Mouse (Mus musculus) MEL (cell line): Measurements from ENCODE around the gene Soat1. TPM values are rescaled to one million over a fixed set of nuclear protein-coding genes. Genes with fewer than 3 reads are reported as not detected.

ENCODE experiments used
- DNase-seq: peaks from one replicate; pipeline ENCODE4 v3.0.0; 2011; ENCODE audit warnings: low read depth, low spot score
- H3K27ac ChIP-seq: 2 replicates; pipeline ENCODE4 v1.5.1; 2012; ENCODE audit warnings: low read depth, mild to moderate bottlenecking, control low read depth, low read length, moderate library complexity; ENCODE audit not compliant: control insufficient read depth
- H3K27me3 ChIP-seq, 2 experiments: fragments of 150-350 bp in 1 of 2; sonication (generic) in 1 of 2; 2 replicates each; pipeline ENCODE4 v1.6.1; 2012; ENCODE audit warnings: low read length in 2 of 2, mild to moderate bottlenecking in 2 of 2, improper control_type of control experiment in 1 of 2, moderate library complexity in 1 of 2; ENCODE audit not compliant: insufficient read depth in 2 of 2, control insufficient read depth in 1 of 2
- H3K36me3 ChIP-seq, 2 experiments: 2 replicates each; pipeline ENCODE4 v1.6.1; 2012 to 2014; ENCODE audit warnings: low read length in 2 of 2, improper control_type of control experiment in 1 of 2, inconsistent platforms in 1 of 2, mild to moderate bottlenecking in 1 of 2; ENCODE audit not compliant: insufficient read depth in 2 of 2, control insufficient read depth in 1 of 2
- H3K4me1 ChIP-seq, 2 experiments: fragments of 150-350 bp in 1 of 2; sonication (generic) in 1 of 2; 2 replicates each; pipeline ENCODE4 v1.6.1; 2012; ENCODE audit warnings: low read length in 2 of 2, improper control_type of control experiment in 1 of 2, mild to moderate bottlenecking in 1 of 2; ENCODE audit not compliant: insufficient read depth in 2 of 2, control insufficient read depth in 1 of 2
- H3K4me3 ChIP-seq, 2 experiments: fragments of 150-350 bp in 1 of 2; sonication (generic) in 1 of 2; 2 replicates each; pipeline ENCODE4 v1.5.1; 2012; ENCODE audit warnings: low read depth in 2 of 2, low read length in 2 of 2, mild to moderate bottlenecking in 2 of 2, moderate library complexity in 2 of 2, control low read depth in 1 of 2, improper control_type of control experiment in 1 of 2; ENCODE audit not compliant: control insufficient read depth in 1 of 2, insufficient read depth in 1 of 2
- H3K79me2 ChIP-seq: 2 replicates; pipeline ENCODE4 v1.6.1; 2012; ENCODE audit warnings: mild to moderate bottlenecking, low read length, moderate library complexity; ENCODE audit not compliant: control insufficient read depth, poor library complexity, insufficient read depth
- H3K9ac ChIP-seq: 2 replicates; pipeline ENCODE4 v1.6.1; 2012; ENCODE audit warnings: low read depth, mild to moderate bottlenecking, control low read depth, low read length, moderate library complexity; ENCODE audit not compliant: control insufficient read depth, poor library complexity, severe bottlenecking
- H3K9me3 ChIP-seq: fragments of 150-350 bp; sonication (generic); replicated peaks from 2 replicates; pipeline ENCODE4 v1.6.1; 2012; ENCODE audit warnings: mild to moderate bottlenecking, low read length, improper control_type of control experiment, moderate library complexity; ENCODE audit not compliant: insufficient read depth
- BHLHE40 ChIP-seq: IDR thresholded peaks from 2 replicates; pipeline ENCODE4 v1.6.1; 2012; ENCODE audit warnings: low read depth, mild to moderate bottlenecking, inconsistent platforms, low read length, improper control_type of control experiment, borderline replicate concordance
- CHD1 ChIP-seq: IDR thresholded peaks from 2 replicates; pipeline ENCODE4 v1.6.1; 2012; ENCODE audit warnings: low read depth, mild to moderate bottlenecking, inconsistent platforms, low read length, improper control_type of control experiment
- CTCF ChIP-seq, 3 experiments: IDR thresholded peaks in 2 of 3; conservative IDR thresholded peaks in 1 of 3; 2 replicates each; pipeline ENCODE4 v1.5.1; 2011 to 2012; ENCODE audit warnings: low read length in 3 of 3, low read depth in 2 of 3, mild to moderate bottlenecking in 2 of 3, improper control_type of control experiment in 1 of 3, inconsistent platforms in 1 of 3, mixed read lengths in 1 of 3, moderate library complexity in 1 of 3; ENCODE audit not compliant: control insufficient read depth in 1 of 3, insufficient read depth in 1 of 3, poor library complexity in 1 of 3, severe bottlenecking in 1 of 3
- E2F4 ChIP-seq: IDR thresholded peaks from 2 replicates; pipeline ENCODE4 v1.6.1; 2011; ENCODE audit warnings: low read depth, low read length, improper control_type of control experiment, borderline replicate concordance
- EP300 ChIP-seq, 2 experiments: IDR thresholded peaks; 2 replicates each; pipeline ENCODE4 v1.6.1; 2011; ENCODE audit warnings: improper control_type of control experiment in 2 of 2, low read length in 2 of 2, low read depth in 1 of 2, mild to moderate bottlenecking in 1 of 2
- ETS1 ChIP-seq: IDR thresholded peaks from 2 replicates; pipeline ENCODE4 v1.6.1; 2012; ENCODE audit warnings: low read depth, mild to moderate bottlenecking, inconsistent platforms, low read length, improper control_type of control experiment, moderate library complexity
- GABPA ChIP-seq: IDR thresholded peaks from 2 replicates; pipeline ENCODE4 v1.6.1; 2012; ENCODE audit warnings: low read depth, mild to moderate bottlenecking, inconsistent platforms, low read length, improper control_type of control experiment, moderate library complexity
- GATA1 ChIP-seq: IDR thresholded peaks from 2 replicates; pipeline ENCODE4 v1.6.1; 2011; ENCODE audit warnings: low read depth, low read length, improper control_type of control experiment
- JUND ChIP-seq: IDR thresholded peaks from 2 replicates; pipeline ENCODE4 v1.6.1; 2011; ENCODE audit warnings: low read depth, mild to moderate bottlenecking, improper control_type of control experiment, low read length
- KAT2A ChIP-seq: conservative IDR thresholded peaks from 2 replicates; pipeline ENCODE4 v1.6.1; 2012; ENCODE audit warnings: low read depth, low read length, improper control_type of control experiment, inconsistent platforms
- MAFK ChIP-seq: IDR thresholded peaks from 2 replicates; pipeline ENCODE4 v1.6.1; 2011; ENCODE audit warnings: low read depth, mild to moderate bottlenecking, low read length, improper control_type of control experiment, borderline replicate concordance
- MAX ChIP-seq: IDR thresholded peaks from 2 replicates; pipeline ENCODE4 v1.6.1; 2011; ENCODE audit warnings: low read length, improper control_type of control experiment
- MAZ ChIP-seq: IDR thresholded peaks from 2 replicates; pipeline ENCODE4 v1.6.1; 2012; ENCODE audit warnings: low read depth, mild to moderate bottlenecking, inconsistent platforms, low read length, improper control_type of control experiment
- MXI1 ChIP-seq: IDR thresholded peaks from 2 replicates; pipeline ENCODE4 v1.6.1; 2011; ENCODE audit warnings: mild to moderate bottlenecking, low read depth, low read length, improper control_type of control experiment
- MYB ChIP-seq: IDR thresholded peaks from 2 replicates; pipeline ENCODE4 v1.6.1; 2011; ENCODE audit warnings: mild to moderate bottlenecking, low read depth, low read length, improper control_type of control experiment
- NELFE ChIP-seq: IDR thresholded peaks from 2 replicates; pipeline ENCODE4 v1.6.1; 2011; ENCODE audit warnings: low read depth, low read length, improper control_type of control experiment
- NRF1 ChIP-seq: IDR thresholded peaks from 2 replicates; pipeline ENCODE4 v1.6.1; 2014; ENCODE audit warnings: low read depth, mild to moderate bottlenecking, inconsistent platforms, low read length, improper control_type of control experiment, moderate library complexity; ENCODE audit not compliant: poor library complexity, insufficient read depth, severe bottlenecking
- POLR2AphosphoS2 ChIP-seq: IDR thresholded peaks from 2 replicates; pipeline ENCODE4 v1.6.1; 2011; ENCODE audit warnings: low read length, improper control_type of control experiment
- POLR2AphosphoS5 ChIP-seq: IDR thresholded peaks from 2 replicates; pipeline ENCODE4 v1.6.1; 2012; ENCODE audit warnings: low read depth, borderline replicate concordance, mild to moderate bottlenecking, inconsistent platforms, low read length, moderate library complexity, mixed read lengths
- RAD21 ChIP-seq: IDR thresholded peaks from 2 replicates; pipeline ENCODE4 v1.6.1; 2011; ENCODE audit warnings: mild to moderate bottlenecking, low read depth, low read length, improper control_type of control experiment
- RCOR1 ChIP-seq: IDR thresholded peaks from 2 replicates; pipeline ENCODE4 v1.6.1; 2012; ENCODE audit warnings: low read depth, mild to moderate bottlenecking, inconsistent platforms, low read length, improper control_type of control experiment
- TAL1 ChIP-seq: IDR thresholded peaks from 2 replicates; pipeline ENCODE4 v1.6.1; 2012; ENCODE audit warnings: mild to moderate bottlenecking, inconsistent platforms, low read length, moderate library complexity, mixed read lengths
- TBP ChIP-seq: IDR thresholded peaks from 2 replicates; pipeline ENCODE4 v1.8.0; 2011; ENCODE audit warnings: low read depth, low read length, improper control_type of control experiment
- UBTF ChIP-seq: IDR thresholded peaks from 2 replicates; pipeline ENCODE4 v1.6.1; 2012; ENCODE audit warnings: low read depth, mild to moderate bottlenecking, inconsistent platforms, low read length, improper control_type of control experiment, moderate library complexity, borderline replicate concordance; ENCODE audit not compliant: insufficient read depth
- USF1 ChIP-seq: IDR thresholded peaks from 2 replicates; pipeline ENCODE4 v1.6.1; 2014; ENCODE audit warnings: low read depth, mild to moderate bottlenecking, inconsistent platforms, low read length, improper control_type of control experiment, moderate library complexity
- USF2 ChIP-seq, 2 experiments: IDR thresholded peaks; 2 replicates each; pipeline ENCODE4 v1.6.1; 2011 to 2012; ENCODE audit warnings: improper control_type of control experiment in 2 of 2, low read length in 2 of 2, borderline replicate concordance in 1 of 2, inconsistent platforms in 1 of 2, low read depth in 1 of 2, mild to moderate bottlenecking in 1 of 2; ENCODE audit not compliant: insufficient read depth in 1 of 2
- ZC3H11A ChIP-seq: IDR thresholded peaks from 2 replicates; pipeline ENCODE4 v1.6.1; 2012; ENCODE audit warnings: low read depth, mild to moderate bottlenecking, inconsistent platforms, low read length, improper control_type of control experiment
- ZKSCAN1 ChIP-seq: IDR thresholded peaks from 2 replicates; pipeline ENCODE4 v1.6.1; 2012; ENCODE audit warnings: low read depth, mild to moderate bottlenecking, inconsistent platforms, low read length, improper control_type of control experiment, moderate library complexity
- ZMIZ1 ChIP-seq: IDR thresholded peaks from 2 replicates; pipeline ENCODE4 v1.6.1; 2012; ENCODE audit warnings: low read depth, mild to moderate bottlenecking, inconsistent platforms, low read length, improper control_type of control experiment, moderate library complexity
- ZNF384 ChIP-seq: IDR thresholded peaks from 2 replicates; pipeline ENCODE4 v1.6.1; 2012; ENCODE audit warnings: low read depth, mild to moderate bottlenecking, inconsistent platforms, low read length, improper control_type of control experiment
- polyA plus RNA-seq, 2 experiments: library from polyadenylated mRNA; stranded (reverse) in 1 of 2; unstranded in 1 of 2; fragments of >175 nt in 1 of 2; fragments of >200 nt in 1 of 2; gene quantifications; 2 replicates each; pipeline versions ENCODE4 v1.2.1 to v1.2.4; 2012; ENCODE audit warnings: low replicate concordance in 2 of 2, low read depth in 1 of 2; ENCODE audit not compliant: insufficient read length in 2 of 2, insufficient read depth in 1 of 2, missing spikeins in 1 of 2
- total RNA-seq: library from RNA; depleted of rRNA; stranded (reverse); fragments of 300-350 nt; gene quantifications from 2 replicates; pipeline ENCODE4 v1.2.3, GENCODE M21; 2012

Soat1 gene
- total and polyA plus RNA-seq, 3 experiments = 2.7 to 10.5 TPM; not detected in 1

DNA sequence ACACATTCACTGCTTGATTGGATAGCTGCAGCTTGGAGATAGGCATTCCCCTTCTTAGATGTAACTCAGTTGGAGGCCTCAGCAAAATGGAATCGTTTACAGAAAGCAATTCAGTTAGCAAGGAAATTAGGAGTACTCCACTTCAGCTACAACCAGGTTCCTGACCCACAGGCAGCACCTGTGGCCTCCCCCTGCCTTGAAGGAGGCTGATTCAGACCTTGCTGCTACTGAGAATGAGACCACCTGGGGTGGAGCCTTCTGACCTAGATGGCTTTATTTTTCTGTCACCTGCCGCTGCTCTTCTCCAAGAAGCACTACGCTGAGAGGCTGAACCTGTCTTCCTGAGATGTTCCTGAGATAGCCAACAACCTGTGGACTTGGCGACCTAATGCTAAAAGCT is 65.6 kb downstream of the Soat1 start:
- Histone ChIP-seq H3K4me3 (no peak overlapping the region), H3K9ac (no peak overlapping the region), H3K36me3 (peaks cover 0 to 17% of the 10 kb centered on the region in 2 experiments; a peak in 2 of 4 replicates)
- TF ChIP-seq KAT2A (no peak), GABPA (no peak), RAD21 (no peak)
- TF ChIP-seq, all 39 proteins: peak for 0
- Histone ChIP-seq H3K79me2 (no peaks in the 10 kb centered on the region), H3K27me3 (no peaks in the 10 kb centered on the region), H3K4me1 (peaks cover 13% of the 10 kb centered on the region in 2 experiments), H3K9me3 (no peaks in the 10 kb centered on the region), H3K27ac (peak overlapping the region; percentile 37; the same call in 1 of the 2 replicates)
- no peak for DNase-seq

DNA sequence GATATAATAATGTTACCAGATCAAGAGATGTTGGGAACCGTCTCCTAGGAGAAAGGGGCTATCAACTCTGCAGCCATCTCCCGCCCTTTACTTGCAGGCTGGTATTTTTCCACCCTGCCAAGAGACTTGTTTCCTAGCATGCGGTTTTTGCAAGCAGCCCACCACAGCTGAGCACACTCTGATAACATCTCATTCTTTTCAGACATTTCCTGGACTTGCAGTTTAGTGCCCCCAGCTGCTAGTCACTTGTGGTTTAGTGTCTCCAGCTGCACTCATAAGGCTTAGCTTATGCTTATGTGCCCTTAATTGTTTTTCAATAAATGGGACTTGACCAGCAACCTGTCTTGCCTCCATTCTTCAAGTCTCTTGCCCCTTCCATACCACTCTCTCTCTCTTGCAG is 66.1 kb downstream of the Soat1 start:
- no peaks in the 10 kb centered on the region for H3K9me3 ChIP-seq
- DNase-seq = peak; percentile 61
- H3K4me1 ChIP-seq = peaks cover 13% of the 10 kb centered on the region in 2 experiments
- H3K9ac ChIP-seq = no peak overlapping the region
- H3K36me3 ChIP-seq = peaks cover 0 to 17% of the 10 kb centered on the region in 2 experiments; a peak in 2 of 4 replicates
- H3K27me3 ChIP-seq = no peaks in the 10 kb centered on the region
- H3K79me2 ChIP-seq = no peaks in the 10 kb centered on the region
- peak overlapping the region in 1 of 2 experiments; percentile 28; a peak in 1 of 4 replicates for H3K4me3 ChIP-seq
- peak overlapping the region; percentile 37; the same call in 1 of the 2 replicates for H3K27ac ChIP-seq
- TF ChIP-seq TAL1 = peak; percentile 47
- no peak for TF ChIP-seq ZC3H11A
- no peak for TF ChIP-seq CHD1
- no peak for TF ChIP-seq UBTF
- TF ChIP-seq RAD21 = no peak; the same call in 1 of the 2 replicates
- no peak for TF ChIP-seq USF1
- no peak for TF ChIP-seq ZNF384
- 0 out of 2 replicates have a peak, but pooled peaks have one; percentile 24 for TF ChIP-seq MAX
- no peak for TF ChIP-seq POLR2AphosphoS2
- no peak for TF ChIP-seq TBP
- TF ChIP-seq MYB = 0 out of 2 replicates have a peak, but pooled peaks have one; percentile 37
- no peak for TF ChIP-seq ZKSCAN1
- TF ChIP-seq NELFE = no peak
- TF ChIP-seq GATA1 = peak; percentile 70
- 0 out of 2 replicates have a peak, but pooled peaks have one; percentile 37 for TF ChIP-seq RCOR1
- TF ChIP-seq MAFK = no peak
- TF ChIP-seq BHLHE40 = no peak
- no peak for TF ChIP-seq ZMIZ1
- no peak for TF ChIP-seq KAT2A
- TF ChIP-seq POLR2AphosphoS5 = no peak
- TF ChIP-seq CTCF (IDR thresholded peaks at IDR 0.05 in 2 of 3, conservative IDR thresholded peaks at IDR 0.05 in 1 of 3; ENCODE audit: control insufficient read depth in 1 of 3, insufficient read depth in 1 of 3, low read depth in 2 of 3, low read length in 3 of 3, poor library complexity in 1 of 3, severe bottlenecking in 1 of 3) = no peak
- no peak for TF ChIP-seq USF2 (IDR thresholded peaks at IDR 0.05; ENCODE audit: borderline replicate concordance in 1 of 2, insufficient read depth in 1 of 2, low read depth in 1 of 2, low read length in 2 of 2)
- TF ChIP-seq GABPA = no peak
- no peak for TF ChIP-seq E2F4
- TF ChIP-seq NRF1 = no peak
- TF ChIP-seq MXI1 = peak; percentile 53; the same call in 1 of the 2 replicates
- peak; percentile 99 for TF ChIP-seq ETS1
- TF ChIP-seq JUND = no peak
- peak; percentile 78; the same call in 1 of the 2 replicates for TF ChIP-seq MAZ
- TF ChIP-seq EP300 (IDR thresholded peaks at IDR 0.05; ENCODE audit: low read depth in 1 of 2, low read length in 2 of 2) = peak; percentile 60 to 66; a peak in 3 of 4 replicates
